8 mouse cellular contexts compared by ENCODE assay signal in genomic region chr6:123930951-123931350, GRCm38 (mm10).
DNase-seq lines count a peak whose midpoint lies in the region; ATAC-seq and TF ChIP-seq lines count a peak whose summit lies in the region.
"Not testable (repeated sequence)": the region's sequence is repeated elsewhere in the genome, so short reads cannot be mapped to it uniquely, and the experiment has no call there.

No protein-coding gene starts in this region.

- H3K4me3 ChIP-seq in forebrain, embryonic 13.5 days; liver, embryonic 13.5 days (replicated peaks); neural tube, embryonic 12.5 days; thymus, adult 2 months (ENCODE audit: control insufficient read depth, insufficient read depth, low read length): not testable (repeated sequence)

- not testable (repeated sequence) for H3K9ac ChIP-seq in forebrain, embryonic 13.5 days; liver, embryonic 13.5 days; neural tube, embryonic 12.5 days

- TF ChIP-seq CTCF in thymus, adult 2 months (IDR thresholded peaks at IDR 0.05; ENCODE audit: borderline replicate concordance, control insufficient read depth, extremely low read depth, insufficient read depth, low read length, poor library complexity), result not testable (repeated sequence)

- H3K27ac ChIP-seq in forebrain, embryonic 13.5 days; liver, embryonic 13.5 days; neural tube, embryonic 12.5 days; thymus, adult 2 months (ENCODE audit: control insufficient read depth, insufficient read depth, low read length): not testable (repeated sequence)

- 7% methylated on average over 5 of the region's 6 CpGs for WGBS in forebrain, embryonic 13.5 days
- 3% methylated on average over 5 of the region's 6 CpGs for WGBS in liver, embryonic 13.5 days (ENCODE audit: insufficient replicate concordance)
- 9% methylated on average over 5 of the region's 6 CpGs for WGBS in neural tube, embryonic 12.5 days
- 7% methylated on average over 5 of the region's 6 CpGs for WGBS in thymus, adult 2 months

- TF ChIP-seq POLR2A in thymus, adult 2 months (IDR thresholded peaks at IDR 0.05; ENCODE audit: control insufficient read depth, extremely low read depth, insufficient read depth, low read length, poor library complexity), result not testable (repeated sequence)

- not testable (repeated sequence) for H3K4me2 ChIP-seq in forebrain, embryonic 13.5 days; liver, embryonic 13.5 days; neural tube, embryonic 12.5 days (replicated peaks)

- peak; percentile 53 for DNase-seq in ES-CJ7 (ENCODE audit: low read depth, low spot score)
- DNase-seq in brain, adult 2 months (ENCODE audit: low read depth, low spot score), result peak; percentile 8
- peak; percentile 46 to 61 for DNase-seq in heart, postnatal 10 days
- peak; percentile 41 to 73 for DNase-seq in kidney, postnatal 25 days
- peak; percentile 11 for DNase-seq in liver, embryonic 13.5 days
- peak; percentile 47 for DNase-seq in thymus, adult 2 months

- intact Hi-C loops in heart, postnatal 10 days (cut with DNase I), result loop anchor here (1.0 to 2.0 kb wide), 2 partner anchors 329 to 448 kb away; no protein-coding TSS in a partner anchor

- peak; percentile 81 for ATAC-seq in forebrain, embryonic 13.5 days
- ATAC-seq in liver, embryonic 13.5 days (ENCODE audit: low read depth), result not testable (repeated sequence)
- peak; percentile 68; the same call in 1 of the 2 replicates for ATAC-seq in neural tube, embryonic 12.5 days (ENCODE audit: low FRiP score, low read depth)

- not testable (repeated sequence) for H3K4me1 ChIP-seq in forebrain, embryonic 13.5 days; liver, embryonic 13.5 days (replicated peaks); neural tube, embryonic 12.5 days; thymus, adult 2 months (replicated peaks; ENCODE audit: control insufficient read depth, insufficient read depth, low read length)

- H3K36me3 ChIP-seq in forebrain, embryonic 13.5 days (ENCODE audit: poor library complexity, severe bottlenecking); liver, embryonic 13.5 days; neural tube, embryonic 12.5 days; thymus, adult 2 months (ENCODE audit: control insufficient read depth, insufficient read depth, low read length): not testable (repeated sequence)

- not testable (repeated sequence) for H3K9me3 ChIP-seq in forebrain, embryonic 13.5 days (replicated peaks); liver, embryonic 13.5 days (replicated peaks); neural tube, embryonic 12.5 days

- not testable (repeated sequence) for H3K27me3 ChIP-seq in forebrain, embryonic 13.5 days; liver, embryonic 13.5 days; neural tube, embryonic 12.5 days (replicated peaks); thymus, adult 2 months (ENCODE audit: control insufficient read depth, insufficient read depth, low read length)
